Mouse (Mus musculus): Measurements from ENCODE around the gene Zfp664.

The Zfp664 gene

GRCm38 (mm10) chr5:124862013-124862866, at the start of gene Zfp664, which contains the start of gene Ccdc92:
Gene Zfp664, plus strand, starts transcription at chr5:124862691.
Gene Ccdc92, minus strand, starts transcription at chr5:124862424.
- DNase-seq (ENCODE audit: low read depth, low spot score), result peak; percentile 99

GRCm38 (mm10) chr5:124814797-124815196, 47.7 kb upstream of the Zfp664 start:
- DNase-seq (ENCODE audit: low read depth, low spot score), result no peak

GRCm38 (mm10) chr5:124817050-124817449, 45.4 kb upstream of the Zfp664 start:
- DNase-seq (ENCODE audit: low read depth, low spot score), result peak; percentile 28

- no peak for DNase-seq (ENCODE audit: low read depth, low spot score)
These were observed 40.2 kb upstream of the Zfp664 start for GRCm38 (mm10) chr5:124822128-124822894.

GRCm38 (mm10) chr5:124830331-124830730, 32.2 kb upstream of the Zfp664 start:
- DNase-seq (ENCODE audit: low read depth, low spot score), result no peak

GRCm38 (mm10) chr5:124835218-124835617, 27.3 kb upstream of the Zfp664 start:
- peak; percentile 18 for DNase-seq (ENCODE audit: low read depth, low spot score)

- peak; percentile 43 for DNase-seq (ENCODE audit: low read depth, low spot score)
These were observed 26.4 kb upstream of the Zfp664 start for GRCm38 (mm10) chr5:124836075-124836474.

- no peak for DNase-seq (ENCODE audit: low read depth, low spot score)
These were observed 25.9 kb upstream of the Zfp664 start for GRCm38 (mm10) chr5:124836621-124837020.

GRCm38 (mm10) chr5:124840202-124840601, 22.3 kb upstream of the Zfp664 start:
- no peak for DNase-seq (ENCODE audit: low read depth, low spot score)

GRCm38 (mm10) chr5:124840669-124841068, 21.8 kb upstream of the Zfp664 start:
- no peak for DNase-seq (ENCODE audit: low read depth, low spot score)

GRCm38 (mm10) chr5:124843386-124843785, 19.1 kb upstream of the Zfp664 start:
- no peak for DNase-seq (ENCODE audit: low read depth, low spot score)

- DNase-seq (ENCODE audit: low read depth, low spot score), result no peak
These were observed 17.6 kb upstream of the Zfp664 start for GRCm38 (mm10) chr5:124844929-124845328.

- no peak for DNase-seq (ENCODE audit: low read depth, low spot score)
These were observed 15.5 kb upstream of the Zfp664 start for GRCm38 (mm10) chr5:124847014-124847413.

- DNase-seq (ENCODE audit: low read depth, low spot score), result no peak
These were observed 13.5 kb upstream of the Zfp664 start for GRCm38 (mm10) chr5:124848994-124849393.

GRCm38 (mm10) chr5:124851572-124851971, 10.9 kb upstream of the Zfp664 start:
- peak; percentile 75 for DNase-seq (ENCODE audit: low read depth, low spot score)

- DNase-seq (ENCODE audit: low read depth, low spot score), result no peak
These were observed 10.2 kb upstream of the Zfp664 start for GRCm38 (mm10) chr5:124852294-124852693.

GRCm38 (mm10) chr5:124853079-124853478, 9.4 kb upstream of the Zfp664 start:
- DNase-seq (ENCODE audit: low read depth, low spot score), result no peak

- DNase-seq (ENCODE audit: low read depth, low spot score), result no peak
These were observed 8.3 kb upstream of the Zfp664 start for GRCm38 (mm10) chr5:124854202-124854601.

- peak; percentile 56 for DNase-seq (ENCODE audit: low read depth, low spot score)
These were observed 2.5 kb upstream of the Zfp664 start for GRCm38 (mm10) chr5:124860013-124860412.

- DNase-seq (ENCODE audit: low read depth, low spot score), result peak; percentile 51
These were observed 1.0 kb upstream of the Zfp664 start for GRCm38 (mm10) chr5:124861463-124861862.

- peak; percentile 74 for DNase-seq (ENCODE audit: low read depth, low spot score)
These were observed 615 bp downstream of the Zfp664 start for GRCm38 (mm10) chr5:124862871-124863741.

GRCm38 (mm10) chr5:124868981-124869380, 6.5 kb downstream of the Zfp664 start:
- peak; percentile 55 for DNase-seq (ENCODE audit: low read depth, low spot score)
